Mouse (Mus musculus) forelimb bud, embryonic 11.5 days (tissue): ENCODE results near the gene Pa2g4.
A peak's percentile ranks its signal among the peaks of the same experiment; 100 is the strongest.

Source experiments
- DNase-seq: peaks from one replicate; pipeline ENCODE4 v3.0.0-alpha.2; 2012; ENCODE audit warnings: low read depth, low spot score

Pa2g4 gene

DNA sequence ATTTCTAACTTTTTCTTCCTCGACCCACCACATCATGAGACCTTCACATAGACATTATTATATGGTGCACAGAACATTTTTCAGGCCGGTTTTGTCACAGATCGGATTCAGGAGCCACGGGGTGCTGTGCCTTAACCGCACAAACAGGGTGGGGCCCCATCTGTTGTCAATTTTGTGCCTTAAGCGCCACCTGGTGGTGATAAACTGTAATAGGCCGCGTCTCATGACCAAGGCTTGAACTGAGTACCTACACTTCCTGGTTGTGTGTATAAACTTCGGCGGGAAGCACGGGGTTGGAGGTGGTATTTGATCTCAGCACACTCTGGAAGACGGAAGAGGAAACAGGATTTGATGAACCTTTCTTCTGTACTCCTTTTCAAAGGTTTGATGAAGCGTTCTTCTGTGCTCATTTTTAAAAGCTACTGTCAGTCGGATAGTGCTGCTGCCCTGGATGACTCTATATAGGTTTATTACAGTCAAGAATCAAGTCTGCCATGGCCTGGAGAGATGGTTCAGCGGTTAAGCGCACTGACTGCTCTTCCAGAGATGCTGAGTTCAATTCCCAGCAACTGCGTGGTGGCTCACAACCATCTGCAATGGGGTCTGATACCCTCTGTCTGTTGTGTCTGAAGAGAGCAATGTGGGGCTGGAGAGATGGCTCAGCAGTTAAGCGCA, 29.4 kb downstream of the Pa2g4 start:
- DNase-seq, result peak; percentile 90

GRCm38 (mm10) chr10:128535624-128536265, 30.0 kb downstream of the Pa2g4 start:
- no peak for DNase-seq

DNA sequence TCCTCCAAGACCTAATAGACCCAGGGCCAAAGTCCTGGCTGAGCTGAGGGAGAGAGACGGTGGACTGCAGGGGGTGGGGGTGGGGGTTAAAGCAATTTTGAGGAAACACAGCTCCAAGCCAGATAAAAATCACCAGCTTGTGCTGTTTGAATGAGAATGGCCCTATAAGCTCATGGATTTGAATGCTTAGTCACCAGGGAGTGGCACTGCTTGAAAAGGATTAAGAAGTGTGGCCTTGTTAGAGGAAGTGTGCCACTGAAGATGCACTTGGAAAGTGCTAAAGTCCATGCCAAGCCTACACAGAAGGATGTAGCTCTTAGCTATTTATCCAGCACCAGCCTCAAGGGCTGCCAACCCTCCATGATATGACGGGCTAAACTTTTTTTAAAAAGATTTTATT, 30.6 kb downstream of the Pa2g4 start:
- DNase-seq, result no peak

GRCm38 (mm10) chr10:128526366-128527356, 39.1 kb downstream of the Pa2g4 start:
- no peak for DNase-seq

DNA sequence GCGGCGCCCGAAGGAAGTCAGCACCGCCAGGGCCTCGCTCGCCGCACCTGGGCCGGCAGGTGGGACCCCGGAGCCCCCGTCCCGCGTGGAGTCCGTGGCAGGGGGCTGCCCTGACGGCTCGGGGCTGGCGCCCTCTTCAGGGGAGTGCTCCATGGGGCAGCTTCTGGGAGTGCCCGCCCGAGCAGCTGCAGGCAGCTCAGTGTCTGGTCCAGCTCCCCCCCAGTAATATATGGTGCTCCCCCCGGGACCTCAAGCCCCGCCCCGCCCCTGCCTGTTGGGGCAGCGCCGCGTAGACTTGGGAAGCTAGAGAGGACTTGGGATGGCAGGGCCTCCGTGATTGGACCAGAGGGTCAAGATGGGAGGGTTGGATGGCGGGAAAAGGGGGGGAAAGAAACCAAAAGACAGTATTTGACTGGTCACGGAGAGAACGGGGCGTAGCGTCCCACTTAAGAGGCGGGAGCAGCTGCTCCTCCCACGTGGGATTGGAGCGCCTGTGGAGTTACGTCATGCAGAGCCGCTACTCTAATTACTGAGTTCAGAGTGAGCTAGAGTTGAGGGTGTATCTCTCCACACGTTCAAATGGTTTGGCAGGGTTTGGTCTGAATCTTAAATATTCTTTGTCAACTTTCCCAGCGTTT, 40.0 kb downstream of the Pa2g4 start, which contains the start of gene Esyt1:
TSS of gene Esyt1 (minus strand) at position 201 of the 638 bp plus-strand sequence.
- peak; percentile 97 for DNase-seq

DNA sequence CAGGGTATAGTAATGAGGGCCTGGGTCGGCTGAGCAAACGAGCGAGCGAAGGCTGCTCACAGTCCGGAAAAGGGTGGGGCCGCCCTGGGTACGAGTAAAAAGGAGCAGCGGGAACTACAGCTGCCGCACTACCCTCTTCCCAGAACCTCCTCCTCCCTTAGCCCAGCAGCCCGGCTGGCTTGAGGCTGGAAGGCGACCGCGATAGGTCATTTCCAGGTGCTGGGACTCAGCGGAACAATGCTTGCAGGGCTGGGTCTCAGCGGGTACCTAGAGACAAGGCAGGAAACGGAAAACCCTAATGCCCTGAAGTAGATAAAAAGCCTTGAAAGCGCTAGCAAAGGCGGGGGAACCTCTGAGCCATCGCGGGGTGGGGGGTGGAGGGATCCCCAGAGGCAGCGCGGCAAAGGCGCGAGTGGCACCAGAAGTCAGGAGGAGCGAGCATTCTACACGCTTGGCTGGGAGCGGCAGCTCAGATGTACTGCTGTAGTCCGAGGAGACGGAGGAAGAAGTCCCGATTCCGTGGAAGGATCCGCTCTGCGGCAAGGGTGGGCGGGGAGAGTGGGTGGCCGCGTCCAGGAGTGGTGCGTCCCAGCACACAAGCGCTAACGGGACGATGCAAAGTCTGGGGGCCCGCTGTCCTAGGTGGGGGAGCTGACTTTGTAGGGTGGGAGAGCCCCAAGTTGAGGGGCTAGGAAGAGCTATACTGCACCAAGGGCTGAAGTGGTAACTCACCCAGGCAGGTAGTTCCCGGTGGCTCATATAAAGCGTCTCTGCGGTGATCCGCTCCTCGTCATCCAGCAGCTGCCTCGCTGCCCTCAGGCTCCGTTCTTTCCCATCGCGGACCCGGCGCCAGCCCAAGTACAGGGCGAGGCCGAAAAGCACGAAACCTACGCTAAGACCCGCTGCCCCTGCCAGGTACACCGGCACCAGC, 40.8 kb downstream of the Pa2g4 start:
- DNase-seq, result peak; percentile 47

DNA sequence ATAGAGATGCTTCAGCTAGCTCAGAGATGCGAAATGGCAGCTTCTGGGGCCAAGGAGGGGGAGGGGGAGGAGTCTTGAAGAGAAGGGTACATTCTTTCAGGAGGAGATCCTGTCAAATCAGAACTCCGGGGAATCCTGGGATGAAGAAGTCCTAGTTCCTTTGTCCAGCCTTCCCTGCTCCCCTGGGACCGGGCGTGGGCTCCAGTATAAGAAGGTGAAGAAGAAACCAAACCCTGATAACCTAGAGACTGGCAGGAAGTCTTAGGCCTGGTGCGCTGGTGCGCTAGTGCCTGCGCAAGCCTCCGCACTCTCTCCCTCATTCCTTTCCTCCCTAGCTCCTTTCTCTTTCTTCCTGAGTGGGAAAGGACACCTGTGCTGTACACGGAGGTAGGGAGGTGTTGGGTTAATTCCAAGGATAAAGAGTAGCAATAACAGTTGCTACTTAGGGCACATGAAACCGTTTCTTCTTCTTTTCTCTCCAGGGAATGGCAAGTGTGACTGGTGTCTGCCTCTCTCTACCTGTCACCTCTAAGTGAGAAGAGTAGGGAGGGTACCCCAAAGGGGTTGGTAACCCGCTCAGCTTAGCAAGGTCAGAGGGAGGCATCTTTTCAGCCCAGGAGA, 41.6 kb downstream of the Pa2g4 start:
- DNase-seq, result no peak

GRCm38 (mm10) chr10:128522351-128522750, 43.4 kb downstream of the Pa2g4 start:
- DNase-seq, result no peak

GRCm38 (mm10) chr10:128520591-128520990, 45.2 kb downstream of the Pa2g4 start:
- no peak for DNase-seq

DNA sequence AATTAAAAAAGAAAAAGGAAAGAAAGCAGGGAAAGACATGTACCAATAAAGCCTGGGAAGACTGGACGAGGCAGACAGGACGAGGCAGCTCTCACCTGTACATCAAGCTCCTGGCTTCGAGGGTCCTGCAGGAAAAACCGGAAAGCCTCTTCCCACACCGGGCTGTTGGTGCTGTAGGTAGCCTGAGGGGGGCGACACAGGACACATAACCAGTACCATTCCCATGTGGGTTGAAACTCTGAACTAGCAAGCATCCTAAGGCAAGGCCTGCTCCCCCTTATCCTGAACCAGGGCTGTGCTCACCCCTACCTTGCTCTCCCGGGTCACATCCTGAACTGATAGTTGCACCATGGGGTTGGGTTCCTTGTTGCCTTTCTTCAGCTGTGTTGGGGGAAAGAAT, 47.0 kb downstream of the Pa2g4 start:
- DNase-seq, result no peak

GRCm38 (mm10) chr10:128516677-128517076, 49.1 kb downstream of the Pa2g4 start:
- DNase-seq, result no peak

DNA sequence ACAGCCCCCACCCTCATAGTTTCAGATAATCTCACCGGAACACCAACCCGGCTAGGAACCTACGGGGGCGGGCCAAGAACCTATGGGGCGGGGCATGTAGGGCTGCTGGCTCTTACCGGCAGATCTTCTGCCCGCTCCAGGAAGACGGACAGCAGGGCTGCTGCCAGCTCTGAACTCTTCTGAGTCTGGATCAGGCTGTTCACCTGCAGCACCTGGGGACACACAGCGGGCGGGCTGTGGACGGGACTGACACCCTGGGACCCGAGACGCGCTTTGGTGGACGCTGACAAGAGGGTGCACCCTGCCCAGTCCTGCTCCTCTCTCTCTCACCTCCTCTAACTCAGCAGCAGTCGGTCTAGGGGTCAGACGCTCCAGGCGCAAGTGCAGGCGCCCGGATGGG, 49.8 kb downstream of the Pa2g4 start:
- no peak for DNase-seq

DNA sequence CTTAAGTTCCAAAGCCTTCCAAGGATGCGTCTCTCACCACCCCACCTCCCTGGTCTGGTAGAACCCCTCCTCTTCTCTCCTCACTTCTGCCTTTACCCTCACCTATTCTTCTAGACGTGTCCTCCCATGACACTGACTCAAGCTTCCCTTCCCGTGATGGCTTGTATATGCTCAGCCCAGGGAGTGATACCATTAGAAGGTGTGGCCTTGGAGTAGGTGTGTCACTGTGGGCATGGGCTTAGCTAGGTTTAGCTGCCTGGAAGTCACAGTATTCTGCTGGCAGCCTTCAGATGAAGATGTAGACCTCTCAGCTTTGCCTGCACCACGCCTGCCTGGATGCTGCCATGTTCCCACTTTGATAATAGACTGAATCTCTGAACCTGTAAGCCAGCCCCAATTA, 50.7 kb downstream of the Pa2g4 start:
- no peak for DNase-seq

DNA sequence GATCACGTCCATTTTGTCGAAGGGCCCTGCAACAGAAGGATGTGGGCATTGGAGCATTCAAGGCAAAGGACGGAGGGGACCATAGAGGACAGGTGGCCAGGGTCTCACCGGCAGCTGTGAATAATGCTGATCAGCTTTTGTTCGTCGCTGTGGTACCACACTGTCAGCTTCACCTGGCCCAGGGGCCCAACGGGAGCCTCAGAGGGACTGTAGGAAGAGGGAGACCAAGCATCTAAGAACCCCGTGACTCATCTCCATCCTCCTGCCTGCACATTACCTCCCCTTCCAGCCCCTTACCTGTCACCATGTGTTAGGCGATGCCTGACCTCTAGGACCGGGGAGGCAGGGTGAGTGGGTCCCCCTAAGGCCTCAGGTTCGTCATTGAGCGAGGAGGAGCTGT, 54.0 kb downstream of the Pa2g4 start:
- no peak for DNase-seq

GRCm38 (mm10) chr10:128511189-128511588, 54.6 kb downstream of the Pa2g4 start:
- DNase-seq, result no peak

GRCm38 (mm10) chr10:128510301-128510700, 55.5 kb downstream of the Pa2g4 start:
- DNase-seq, result no peak

GRCm38 (mm10) chr10:128509831-128510230, 56.0 kb downstream of the Pa2g4 start:
- DNase-seq, result no peak

GRCm38 (mm10) chr10:128509203-128509602, 56.6 kb downstream of the Pa2g4 start:
- DNase-seq, result no peak

DNA sequence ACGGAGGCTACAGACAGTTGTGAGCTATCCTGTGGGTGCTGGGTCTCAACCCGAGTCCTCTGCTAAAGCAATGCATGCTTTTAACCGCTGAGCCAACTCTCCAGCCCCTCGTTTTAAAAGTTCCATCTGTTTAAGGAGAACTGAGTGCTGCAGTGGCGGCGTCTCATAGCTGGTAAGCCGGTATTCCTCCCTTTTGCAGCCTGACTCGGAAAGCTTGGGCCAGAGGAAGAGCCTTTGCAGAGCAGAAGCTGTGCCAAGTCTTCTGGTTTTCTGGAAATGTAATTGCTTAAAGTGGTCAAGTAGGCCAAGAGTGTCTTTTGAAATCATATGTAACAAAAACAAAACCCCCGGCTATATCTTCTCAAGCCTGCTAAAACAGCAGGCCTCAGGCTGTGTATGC, 57.5 kb downstream of the Pa2g4 start:
- DNase-seq, result no peak
